Mouse (Mus musculus) urinary bladder, postnatal 10 days (tissue): ENCODE measurements at regions not wholly inside any gene's neighbourhood (a gene's known extent, or its start where the extent isn't known, plus 50 kb on each side); places are given as distances from the start of the nearest gene placed in this dataset.

Source experiments
- DNase-seq: peaks from one replicate; pipeline ENCODE4 v3.0.0; 2022; ENCODE audit warnings: low spot score

- DNase-seq = no peak
Observed at GRCm38 (mm10) chr13:53707548-53707947, 234.7 kb upstream of the Msx2 start.

DNA sequence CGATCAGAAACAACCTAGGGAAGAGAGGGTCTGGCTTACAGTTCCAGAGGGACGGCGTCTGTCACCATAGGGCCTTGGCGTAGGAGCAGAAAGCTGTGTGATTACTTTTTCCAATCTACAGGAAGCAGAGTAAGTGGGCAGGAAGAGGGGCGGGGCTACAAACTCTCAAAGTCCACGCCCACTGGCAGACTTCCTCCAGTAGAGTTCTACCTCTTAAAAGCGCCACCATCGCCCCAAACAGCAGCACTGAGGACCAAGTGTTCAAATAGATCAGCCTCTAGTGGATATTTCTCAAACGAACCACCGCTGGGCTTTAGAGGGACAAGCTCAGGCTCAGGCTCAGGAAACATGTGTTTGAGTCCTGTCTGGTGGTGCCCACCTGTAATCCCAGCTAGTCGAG lies 231.2 kb upstream of the Msx2 start:
- DNase-seq = no peak

- no peak for DNase-seq
Observed at GRCm38 (mm10) chr13:53700236-53700635, 227.4 kb upstream of the Msx2 start.

GRCm38 (mm10) chr13:53697954-53698353 lies 225.1 kb upstream of the Msx2 start:
- no peak for DNase-seq

GRCm38 (mm10) chr13:53695385-53695784 lies 222.5 kb upstream of the Msx2 start:
- DNase-seq = no peak

- DNase-seq = no peak
Observed at GRCm38 (mm10) chr13:53688934-53689333, 216.1 kb upstream of the Msx2 start.

DNA sequence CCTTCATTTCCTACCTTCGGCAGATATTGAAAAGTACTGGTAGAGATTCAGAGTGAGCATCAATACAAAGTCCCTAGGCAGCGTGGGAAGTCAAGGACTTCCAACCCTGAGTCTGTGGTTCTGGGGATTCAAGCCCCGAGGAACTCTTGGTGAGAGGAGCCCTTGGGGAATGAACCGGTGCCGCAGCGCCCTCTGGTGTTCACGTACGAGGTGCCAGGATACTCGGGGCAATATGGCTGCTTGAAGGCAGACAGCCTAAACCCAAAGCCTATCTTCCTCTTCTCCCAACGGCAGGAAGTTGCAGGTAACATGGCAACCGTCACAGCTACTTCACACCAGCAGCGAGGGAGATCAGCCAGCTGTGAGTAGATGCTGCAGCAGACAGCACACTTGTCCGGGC lies 215.6 kb upstream of the Msx2 start:
- peak; percentile 43 for DNase-seq

GRCm38 (mm10) chr13:53684498-53684897 lies 211.6 kb upstream of the Msx2 start:
- no peak for DNase-seq

DNA sequence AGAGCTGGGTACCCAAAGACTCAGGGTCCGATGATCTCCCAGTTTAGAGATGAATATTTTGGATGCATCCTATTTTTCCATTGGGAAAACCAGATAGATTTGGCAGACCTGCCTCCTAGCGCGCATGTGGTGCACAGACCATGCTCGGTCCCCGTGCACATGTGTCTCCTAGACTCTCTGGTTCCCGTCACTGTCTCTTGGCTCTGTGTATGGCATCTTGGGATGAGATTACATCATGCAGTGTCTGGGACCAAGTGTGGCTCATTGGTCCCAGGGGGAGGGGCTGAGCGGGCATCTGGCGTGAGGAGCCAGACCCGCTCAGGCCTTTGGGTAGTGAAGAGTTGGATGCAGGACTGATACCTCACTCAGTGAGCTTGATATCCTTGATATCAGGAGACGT lies 204.3 kb upstream of the Msx2 start:
- no peak for DNase-seq

DNA sequence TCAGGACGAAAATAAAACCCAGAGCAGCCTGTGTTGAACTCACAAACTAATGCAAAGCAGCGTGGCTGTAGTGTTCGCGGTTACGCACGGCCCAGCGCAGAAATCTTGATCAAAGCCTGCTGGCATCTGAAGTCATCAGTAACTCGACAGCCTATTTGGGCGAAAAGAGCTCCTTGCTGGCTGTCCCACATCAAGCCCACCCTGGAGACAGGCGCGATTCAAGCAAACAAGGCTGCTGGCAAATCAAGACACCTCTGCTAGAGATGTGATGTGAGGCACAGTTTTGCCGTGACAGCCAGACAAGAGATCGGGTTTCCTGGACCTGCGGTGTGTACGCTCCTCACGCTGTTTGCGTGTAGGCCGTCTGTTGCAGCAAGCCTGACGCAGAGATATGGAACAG lies 197.5 kb upstream of the Msx2 start:
- DNase-seq = no peak

GRCm38 (mm10) chr13:53667518-53667917 lies 194.6 kb upstream of the Msx2 start:
- DNase-seq = no peak

DNA sequence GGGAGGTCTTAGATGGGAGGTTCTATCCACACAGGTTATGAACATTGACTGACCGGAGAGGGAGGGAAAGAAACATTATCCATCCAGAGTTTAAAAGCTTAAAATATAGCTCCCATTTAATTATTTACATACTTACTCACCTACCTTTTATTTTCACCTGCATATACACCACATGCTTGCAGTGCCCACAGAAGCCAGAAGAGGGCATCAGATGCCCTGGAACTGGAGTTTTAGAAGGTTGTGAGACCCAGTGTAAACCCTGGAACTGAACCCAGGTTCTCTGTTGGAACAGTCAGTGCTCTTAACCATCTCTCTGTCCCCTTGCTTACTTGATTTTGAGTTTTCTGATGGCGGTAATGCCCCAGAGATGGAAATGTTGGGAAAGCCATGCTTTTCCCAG lies 192.7 kb upstream of the Msx2 start:
- no peak for DNase-seq

- no peak for DNase-seq
Observed at GRCm38 (mm10) chr13:53664631-53665230, 191.9 kb upstream of the Msx2 start.

DNA sequence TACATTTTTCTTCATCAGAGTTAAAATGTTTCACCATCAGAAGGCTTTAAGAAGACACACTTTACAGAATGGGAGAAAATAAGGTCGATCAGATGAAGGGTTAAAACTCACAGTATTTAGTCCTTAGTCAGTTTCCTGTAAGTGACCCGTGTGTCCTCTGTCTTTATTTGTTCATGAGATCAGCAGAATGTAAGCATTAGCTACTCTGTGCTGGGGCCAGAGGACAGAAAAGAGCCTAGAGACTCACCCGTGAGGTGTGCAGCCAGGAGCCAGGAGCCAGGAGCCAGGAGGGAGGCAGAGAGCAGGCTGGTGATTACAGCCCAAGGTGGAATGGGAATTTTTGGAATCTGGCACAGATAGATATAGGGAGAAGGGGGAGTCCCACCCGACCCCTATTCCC lies 180.0 kb upstream of the Msx2 start:
- DNase-seq = no peak

DNA sequence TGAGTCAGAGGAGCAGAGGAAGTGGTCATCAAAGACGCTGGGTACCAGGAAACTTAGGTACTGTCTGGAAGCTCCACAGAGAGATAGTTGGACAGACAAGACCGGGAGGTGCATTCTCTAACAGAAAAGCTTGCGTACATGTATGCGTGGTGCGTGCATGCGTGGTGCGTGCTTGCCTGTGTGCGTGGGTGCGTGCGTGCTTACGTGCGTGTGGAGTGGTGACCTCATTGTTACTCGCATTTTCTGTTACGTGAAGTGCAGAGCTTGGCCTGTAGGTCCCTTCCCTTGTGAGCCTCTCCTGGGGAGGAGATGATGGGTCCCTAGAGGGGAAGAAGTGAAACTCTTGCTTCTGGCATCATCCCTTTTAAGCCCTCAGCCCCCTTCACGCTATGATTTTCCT lies 175.5 kb upstream of the Msx2 start:
- no peak for DNase-seq

- DNase-seq = no peak
Observed at GRCm38 (mm10) chr13:53642557-53642956, 169.7 kb upstream of the Msx2 start.

GRCm38 (mm10) chr13:53639584-53639983 lies 166.7 kb upstream of the Msx2 start:
- no peak for DNase-seq

DNA sequence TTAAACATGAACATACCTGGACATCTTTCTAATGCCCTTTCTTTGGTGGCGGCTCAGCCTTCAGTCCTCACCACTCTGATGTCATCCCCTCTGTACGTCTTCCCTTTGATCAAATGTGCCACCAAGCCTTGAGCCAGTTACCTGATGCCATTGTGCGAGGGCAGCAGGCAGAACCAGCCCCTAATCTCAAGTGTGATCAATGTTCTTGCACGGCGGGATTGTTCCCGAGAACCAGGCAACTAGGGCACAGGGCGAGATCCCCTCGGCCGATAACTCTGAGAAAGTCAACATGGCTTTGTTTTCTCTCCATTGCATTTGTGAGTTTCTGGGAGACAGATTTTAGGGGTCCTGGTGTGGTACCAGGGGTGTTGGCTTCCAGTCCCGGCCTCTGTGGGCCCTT lies 166.2 kb upstream of the Msx2 start:
- DNase-seq = no peak

GRCm38 (mm10) chr13:53636011-53636410 lies 163.1 kb upstream of the Msx2 start:
- no peak for DNase-seq

DNA sequence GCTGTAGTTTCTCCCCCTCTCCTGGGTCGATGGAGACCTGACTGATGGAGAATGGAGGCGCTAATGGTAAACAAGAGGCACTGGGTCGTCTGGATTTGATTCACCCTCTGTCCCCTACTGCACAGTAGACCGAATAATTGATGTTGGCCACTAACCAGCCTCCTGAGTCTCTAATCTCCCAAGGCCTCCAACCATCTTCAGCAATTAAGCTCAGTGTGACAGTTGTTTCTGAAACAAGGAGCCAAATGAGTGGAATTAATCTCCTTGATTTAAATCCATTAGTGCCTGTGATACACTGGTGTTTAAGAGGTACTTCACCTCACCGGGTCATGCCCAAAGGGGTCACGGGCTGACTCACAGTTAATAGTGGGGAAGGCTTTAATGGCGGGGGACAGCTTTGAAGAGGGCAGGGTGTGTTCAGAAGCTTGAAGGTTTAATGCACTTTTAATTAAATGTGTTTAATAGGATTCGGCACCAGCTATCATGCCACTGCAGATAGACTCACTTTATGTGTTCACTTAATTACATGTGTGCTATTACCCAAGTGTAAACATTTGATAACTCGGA lies 161.8 kb upstream of the Msx2 start:
- no peak for DNase-seq

GRCm38 (mm10) chr13:53598050-53598449 lies 125.2 kb upstream of the Msx2 start:
- no peak for DNase-seq

GRCm38 (mm10) chr13:53596871-53597800 lies 124.3 kb upstream of the Msx2 start:
- DNase-seq = no peak

- no peak for DNase-seq
Observed at GRCm38 (mm10) chr13:53592755-53593154, 119.9 kb upstream of the Msx2 start.
